Mouse (Mus musculus): ENCODE measurements at regions not wholly inside any gene's neighbourhood (a gene's known extent, or its start where the extent isn't known, plus 50 kb on each side); places are given as distances from the start of the nearest gene placed in this dataset.

DNA sequence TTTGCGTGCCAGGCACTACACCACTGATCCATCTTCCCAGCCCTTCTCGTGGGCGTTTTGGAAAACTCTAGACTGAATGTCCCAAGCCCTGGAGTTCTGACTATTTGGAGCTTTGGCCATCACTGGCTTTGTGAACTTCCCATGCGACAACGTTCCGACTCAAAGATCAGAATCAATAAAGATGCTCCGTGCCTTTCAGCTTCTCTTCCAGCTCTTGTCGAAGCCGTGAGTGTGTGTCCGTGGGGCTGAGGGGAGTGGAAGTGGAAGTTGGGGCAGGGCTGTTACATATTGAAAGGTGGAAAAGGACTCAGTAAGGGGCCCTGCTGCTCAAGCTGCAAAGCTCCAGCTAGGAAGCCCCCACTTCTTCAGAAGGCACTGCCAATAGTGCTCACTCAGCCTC is 283.0 kb upstream of the Prox1 start:
- WGBS = 85% methylated on average over 10 of the region's 10 CpGs

DNA sequence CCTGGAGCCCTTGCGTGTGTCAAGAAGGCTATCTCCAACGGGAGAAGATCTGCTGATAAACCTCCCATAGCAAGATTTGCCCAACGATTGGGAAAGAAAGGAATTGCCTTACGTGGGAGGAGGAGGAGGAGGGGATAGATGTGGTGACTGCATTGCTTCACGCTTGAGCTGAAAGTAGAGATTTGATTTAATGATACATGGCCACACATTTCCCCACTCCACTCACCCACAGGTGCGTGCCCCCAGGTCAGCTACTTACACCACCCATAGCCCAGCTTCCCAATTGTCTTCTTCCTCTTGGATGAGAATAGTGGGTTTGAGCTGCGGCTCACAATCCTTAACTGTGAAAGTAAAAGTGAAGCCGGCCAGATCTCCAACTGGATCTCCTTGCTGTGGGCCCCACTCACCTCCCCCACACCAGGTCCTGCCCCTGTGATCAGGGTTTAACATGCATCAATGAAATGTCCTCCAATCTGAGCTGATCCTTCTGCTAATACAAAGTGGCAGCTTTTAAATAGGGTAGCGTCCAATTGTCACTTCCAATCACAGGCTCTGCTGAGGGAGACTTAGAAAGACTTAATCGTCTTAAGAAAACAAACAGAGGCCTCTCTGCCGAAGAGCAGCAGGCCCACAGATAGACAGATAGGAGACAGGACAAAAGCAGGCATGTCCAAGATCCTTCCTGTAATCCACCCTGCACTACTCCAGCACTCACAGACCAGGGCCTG is 281.8 kb upstream of the Prox1 start:
- DNase-seq (ENCODE audit: low spot score) = no peak
- no peaks in the 10 kb centered on the region for H3K36me3 ChIP-seq (ENCODE audit: control insufficient read depth, insufficient read depth, low read length)
- H3K9ac ChIP-seq (ENCODE audit: low read depth, low read length) = no peak overlapping the region
- ATAC-seq (ENCODE audit: low FRiP score) = no peak
- 74% methylated on average over 11 of the region's 11 CpGs for WGBS
- no peak overlapping the region for H3K4me2 ChIP-seq (replicated peaks; ENCODE audit: low read depth, low read length)
- no peak overlapping the region for H3K4me3 ChIP-seq (ENCODE audit: low read depth, low read length)
- H3K4me1 ChIP-seq (replicated peaks; ENCODE audit: control insufficient read depth, insufficient read depth, low read length) = 0 out of 2 replicates have a peak, but pooled peaks cover 2% of the 10 kb centered on the region
- H3K27ac ChIP-seq (ENCODE audit: low read depth, low read length) = no peak overlapping the region
- H3K27me3 ChIP-seq (ENCODE audit: control insufficient read depth, insufficient read depth, low read length) = no peaks in the 10 kb centered on the region
- no peaks in the 10 kb centered on the region for H3K9me3 ChIP-seq (ENCODE audit: control insufficient read depth, low read length)

More for the DNA sequence above, 283.0 kb upstream of the Prox1 start:
- DNase-seq (ENCODE audit: low spot score) (no peak), ATAC-seq (ENCODE audit: low FRiP score) (no peak)
- H3K36me3 ChIP-seq (ENCODE audit: control insufficient read depth, insufficient read depth, low read length) = no peaks in the 10 kb centered on the region
- no peak overlapping the region for H3K4me3 ChIP-seq (ENCODE audit: low read depth, low read length)
- no peak overlapping the region for H3K9ac ChIP-seq (ENCODE audit: low read depth, low read length)
- H3K4me2 ChIP-seq (replicated peaks; ENCODE audit: low read depth, low read length) = no peak overlapping the region
- H3K27ac ChIP-seq (ENCODE audit: low read depth, low read length) = no peak overlapping the region
- H3K4me1 ChIP-seq (replicated peaks; ENCODE audit: control insufficient read depth, insufficient read depth, low read length) = 0 out of 2 replicates have a peak, but pooled peaks cover 2% of the 10 kb centered on the region
- H3K9me3 ChIP-seq (ENCODE audit: control insufficient read depth, low read length) = no peaks in the 10 kb centered on the region
- H3K27me3 ChIP-seq (ENCODE audit: control insufficient read depth, insufficient read depth, low read length) = no peaks in the 10 kb centered on the region

DNA sequence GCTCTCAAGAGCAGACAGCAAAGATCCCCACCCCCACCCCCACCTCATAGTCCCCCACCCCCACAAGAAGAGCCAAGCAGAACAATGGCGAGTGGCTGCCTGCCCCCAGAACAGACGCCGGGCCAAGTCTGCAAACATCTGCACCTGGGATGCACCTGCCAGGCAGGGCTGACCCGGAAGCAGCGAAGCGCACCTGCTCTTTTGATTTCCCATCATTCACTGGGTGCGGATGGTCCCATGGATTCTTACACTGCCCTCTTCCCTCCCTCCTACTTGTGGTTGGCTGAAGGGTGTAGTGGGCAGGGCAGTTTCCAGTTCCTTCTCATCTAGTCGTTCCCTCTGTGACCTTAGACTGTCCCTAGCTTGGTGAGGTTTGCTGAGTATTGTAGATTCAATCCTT is 277.7 kb upstream of the Prox1 start:
- Histone ChIP-seq H3K4me3 (ENCODE audit: low read depth, low read length) (no peak overlapping the region), H3K27me3 (ENCODE audit: control insufficient read depth, insufficient read depth, low read length) (no peaks in the 10 kb centered on the region), H3K9ac (ENCODE audit: low read depth, low read length) (no peak overlapping the region), H3K4me2 (replicated peaks; ENCODE audit: low read depth, low read length) (no peak overlapping the region), H3K9me3 (ENCODE audit: control insufficient read depth, low read length) (no peaks in the 10 kb centered on the region), H3K4me1 (replicated peaks; ENCODE audit: control insufficient read depth, insufficient read depth, low read length) (no peaks in the 10 kb centered on the region), H3K27ac (ENCODE audit: low read depth, low read length) (no peak overlapping the region), H3K36me3 (ENCODE audit: control insufficient read depth, insufficient read depth, low read length) (no peaks in the 10 kb centered on the region)
- no peak for DNase-seq (ENCODE audit: low spot score)
- WGBS = 34% methylated on average over 8 of the region's 8 CpGs
- no peak for ATAC-seq (ENCODE audit: low FRiP score)

DNA sequence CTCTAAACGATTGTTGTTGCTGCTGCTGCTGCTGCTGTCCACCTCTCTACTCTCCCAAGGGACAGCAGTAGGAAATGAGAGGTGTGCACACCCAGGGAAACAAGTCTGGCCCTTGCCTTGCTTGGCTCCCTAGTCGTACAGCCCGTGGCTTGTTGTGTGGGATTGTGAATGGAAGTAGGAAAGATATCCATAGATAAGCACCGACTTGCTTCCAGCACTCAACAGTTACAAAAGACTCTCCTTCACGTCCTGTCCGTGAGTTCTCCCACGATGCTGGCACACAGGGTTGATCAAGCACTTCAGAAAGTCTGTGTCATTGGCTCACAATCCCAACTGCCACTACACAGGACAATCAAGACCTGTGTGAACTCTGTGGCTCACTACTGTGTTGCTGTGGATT is 276.7 kb upstream of the Prox1 start:
- Histone ChIP-seq H3K9me3 (ENCODE audit: control insufficient read depth, low read length) (no peaks in the 10 kb centered on the region), H3K4me3 (ENCODE audit: low read depth, low read length) (no peak overlapping the region), H3K9ac (ENCODE audit: low read depth, low read length) (no peak overlapping the region), H3K36me3 (ENCODE audit: control insufficient read depth, insufficient read depth, low read length) (no peaks in the 10 kb centered on the region), H3K4me1 (replicated peaks; ENCODE audit: control insufficient read depth, insufficient read depth, low read length) (no peaks in the 10 kb centered on the region), H3K27me3 (ENCODE audit: control insufficient read depth, insufficient read depth, low read length) (no peaks in the 10 kb centered on the region), H3K4me2 (replicated peaks; ENCODE audit: low read depth, low read length) (no peak overlapping the region), H3K27ac (ENCODE audit: low read depth, low read length) (no peak overlapping the region)
- no peak for DNase-seq (ENCODE audit: low spot score)
- 80% methylated on average over 7 of the region's 7 CpGs for WGBS
- ATAC-seq (ENCODE audit: low FRiP score) = no peak

DNA sequence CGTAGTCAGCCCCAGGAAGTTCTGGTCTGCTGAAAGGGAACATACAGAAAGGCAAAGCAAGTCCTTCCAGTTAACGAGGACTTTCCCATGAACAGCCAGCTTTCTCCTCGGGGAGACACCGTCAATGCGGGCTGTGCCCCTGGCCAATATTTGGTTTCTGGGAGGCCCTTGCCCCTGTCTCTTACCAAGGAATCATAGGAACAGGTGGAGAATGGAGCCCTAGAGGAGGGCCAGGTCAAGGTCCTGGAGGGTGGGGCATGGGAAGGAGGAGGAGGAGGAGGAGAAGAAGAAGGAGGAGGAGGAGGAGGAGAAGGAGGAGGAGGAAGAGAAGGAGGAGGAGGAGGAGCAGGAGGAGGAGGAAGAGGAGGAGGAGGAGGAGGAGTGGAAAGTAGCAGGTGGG is 276.2 kb upstream of the Prox1 start:
- H3K4me3 ChIP-seq (ENCODE audit: low read depth, low read length) = no peak overlapping the region
- no peaks in the 10 kb centered on the region for H3K4me1 ChIP-seq (replicated peaks; ENCODE audit: control insufficient read depth, insufficient read depth, low read length)
- no peak overlapping the region for H3K4me2 ChIP-seq (replicated peaks; ENCODE audit: low read depth, low read length)
- WGBS = 85% methylated on average over 5 of the region's 5 CpGs
- DNase-seq (ENCODE audit: low spot score) (no peak), ATAC-seq (ENCODE audit: low FRiP score) (no peak)
- H3K9ac ChIP-seq (ENCODE audit: low read depth, low read length) = no peak overlapping the region
- H3K36me3 ChIP-seq (ENCODE audit: control insufficient read depth, insufficient read depth, low read length) = no peaks in the 10 kb centered on the region
- no peaks in the 10 kb centered on the region for H3K27me3 ChIP-seq (ENCODE audit: control insufficient read depth, insufficient read depth, low read length)
- H3K9me3 ChIP-seq (ENCODE audit: control insufficient read depth, low read length) = no peaks in the 10 kb centered on the region
- H3K27ac ChIP-seq (ENCODE audit: low read depth, low read length) = no peak overlapping the region

DNA sequence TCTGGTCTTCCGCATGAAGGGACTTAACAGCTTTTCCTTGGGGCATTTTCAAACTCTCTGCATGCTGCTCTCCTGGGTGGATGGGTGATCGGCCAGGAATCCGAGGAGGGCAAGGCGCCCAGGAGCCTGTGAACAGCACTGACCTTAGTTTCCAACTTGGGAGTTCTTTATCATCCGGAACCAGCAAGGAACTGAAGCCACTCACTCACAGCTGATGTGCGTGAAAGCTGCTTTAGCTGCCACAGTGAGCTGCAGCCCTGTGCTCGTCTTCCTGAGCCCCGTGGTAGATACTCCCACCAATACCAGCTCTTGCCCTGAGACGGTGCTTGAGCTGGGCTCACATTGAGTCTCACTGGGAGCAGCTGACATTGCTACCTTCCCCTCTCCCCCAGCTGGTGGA is 273.9 kb upstream of the Prox1 start:
- H3K4me3 ChIP-seq (ENCODE audit: low read depth, low read length) = no peak overlapping the region
- no peak overlapping the region for H3K9ac ChIP-seq (ENCODE audit: low read depth, low read length)
- H3K27ac ChIP-seq (ENCODE audit: low read depth, low read length) = no peak overlapping the region
- ATAC-seq (ENCODE audit: low FRiP score) (no peak), DNase-seq (ENCODE audit: low spot score) (no peak)
- H3K4me1 ChIP-seq (replicated peaks; ENCODE audit: control insufficient read depth, insufficient read depth, low read length) = no peaks in the 10 kb centered on the region
- H3K36me3 ChIP-seq (ENCODE audit: control insufficient read depth, insufficient read depth, low read length) = no peaks in the 10 kb centered on the region
- H3K27me3 ChIP-seq (ENCODE audit: control insufficient read depth, insufficient read depth, low read length) = no peaks in the 10 kb centered on the region
- H3K9me3 ChIP-seq (ENCODE audit: control insufficient read depth, low read length) = no peaks in the 10 kb centered on the region
- no peak overlapping the region for H3K4me2 ChIP-seq (replicated peaks; ENCODE audit: low read depth, low read length)
- 74% methylated on average over 9 of the region's 9 CpGs for WGBS

DNA sequence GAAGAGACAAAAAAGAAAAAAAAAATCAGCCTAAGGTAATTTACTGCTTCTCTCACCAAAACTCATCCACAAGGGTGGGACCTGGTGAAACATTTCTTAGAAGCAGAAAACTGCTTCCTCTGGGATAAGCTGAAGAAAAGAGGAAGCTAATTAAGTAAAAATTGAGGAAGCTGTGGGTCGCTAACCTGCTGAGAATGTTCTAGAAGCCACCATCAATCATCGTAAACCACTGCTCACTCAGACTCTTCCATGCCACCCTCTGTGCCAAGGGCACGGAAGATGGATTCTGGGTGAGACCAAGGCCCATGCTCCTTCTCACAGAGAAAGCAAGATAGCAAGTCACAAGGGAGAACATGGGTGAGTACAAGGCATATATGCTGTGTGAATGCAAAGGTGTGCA is 272.7 kb upstream of the Prox1 start:
- WGBS = 89% methylated on average over 3 of the region's 3 CpGs
- ATAC-seq (ENCODE audit: low FRiP score) (no peak), DNase-seq (ENCODE audit: low spot score) (no peak)
- no peaks in the 10 kb centered on the region for H3K36me3 ChIP-seq (ENCODE audit: control insufficient read depth, insufficient read depth, low read length)
- no peaks in the 10 kb centered on the region for H3K9me3 ChIP-seq (ENCODE audit: control insufficient read depth, low read length)
- no peaks in the 10 kb centered on the region for H3K4me1 ChIP-seq (replicated peaks; ENCODE audit: control insufficient read depth, insufficient read depth, low read length)
- H3K27me3 ChIP-seq (ENCODE audit: control insufficient read depth, insufficient read depth, low read length) = no peaks in the 10 kb centered on the region
- H3K9ac ChIP-seq (ENCODE audit: low read depth, low read length) = no peak overlapping the region
- H3K4me2 ChIP-seq (replicated peaks; ENCODE audit: low read depth, low read length) = no peak overlapping the region
- no peak overlapping the region for H3K27ac ChIP-seq (ENCODE audit: low read depth, low read length)
- H3K4me3 ChIP-seq (ENCODE audit: low read depth, low read length) = no peak overlapping the region

DNA sequence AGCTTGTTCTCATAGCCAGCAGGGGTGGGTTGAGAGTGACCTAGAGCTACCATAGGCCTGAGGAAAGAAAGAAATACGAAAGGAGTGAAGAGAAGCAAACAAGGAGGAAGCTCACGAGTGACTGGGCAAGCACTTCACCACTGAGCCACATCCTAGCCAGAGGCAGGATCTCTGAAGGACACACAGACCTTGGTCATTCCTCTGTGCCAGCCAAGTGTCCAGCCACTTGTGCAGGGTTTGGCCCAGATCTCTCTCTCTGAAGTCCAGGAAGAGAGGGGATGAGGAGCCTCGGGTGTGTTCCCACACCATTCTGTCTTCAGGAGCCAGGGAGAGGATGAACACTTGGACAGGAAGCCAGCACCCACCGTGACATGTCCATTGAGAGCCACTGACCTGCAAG is 271.7 kb upstream of the Prox1 start:
- WGBS = 85% methylated on average over 4 of the region's 4 CpGs

DNA sequence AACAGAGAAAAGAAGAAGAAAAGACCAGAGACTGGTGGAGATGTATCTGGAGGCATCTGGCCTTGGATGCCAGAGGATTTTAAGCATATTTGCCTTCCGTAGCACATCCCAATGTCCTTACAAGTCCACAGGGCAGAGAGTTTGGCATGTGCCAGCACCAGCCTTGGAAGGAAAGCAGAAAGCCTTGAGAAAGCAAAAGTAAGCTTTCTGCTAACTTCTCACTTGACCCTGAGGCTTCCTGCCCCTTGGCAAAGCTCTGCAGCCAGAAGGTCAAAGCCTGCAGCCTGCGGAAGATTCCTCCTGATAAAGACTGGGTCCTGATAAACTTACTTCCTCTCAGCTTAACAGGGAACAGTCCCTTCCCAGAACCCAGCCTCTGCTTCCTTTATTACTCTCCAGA is 268.3 kb upstream of the Prox1 start:
- Histone ChIP-seq H3K4me2 (replicated peaks; ENCODE audit: low read depth, low read length) (no peak overlapping the region), H3K36me3 (ENCODE audit: control insufficient read depth, insufficient read depth, low read length) (no peaks in the 10 kb centered on the region), H3K4me3 (ENCODE audit: low read depth, low read length) (no peak overlapping the region), H3K27me3 (ENCODE audit: control insufficient read depth, insufficient read depth, low read length) (no peaks in the 10 kb centered on the region), H3K9me3 (ENCODE audit: control insufficient read depth, low read length) (no peaks in the 10 kb centered on the region), H3K4me1 (replicated peaks; ENCODE audit: control insufficient read depth, insufficient read depth, low read length) (no peaks in the 10 kb centered on the region), H3K9ac (ENCODE audit: low read depth, low read length) (no peak overlapping the region), H3K27ac (ENCODE audit: low read depth, low read length) (no peak overlapping the region)
- 93% methylated on average over 2 of the region's 2 CpGs for WGBS
- DNase-seq (ENCODE audit: low spot score) (no peak), ATAC-seq (ENCODE audit: low FRiP score) (no peak)

More for the DNA sequence above, 271.7 kb upstream of the Prox1 start:
- Histone ChIP-seq H3K36me3 (ENCODE audit: control insufficient read depth, insufficient read depth, low read length) (no peaks in the 10 kb centered on the region), H3K9ac (ENCODE audit: low read depth, low read length) (no peak overlapping the region), H3K27ac (ENCODE audit: low read depth, low read length) (no peak overlapping the region), H3K4me3 (ENCODE audit: low read depth, low read length) (no peak overlapping the region), H3K9me3 (ENCODE audit: control insufficient read depth, low read length) (no peaks in the 10 kb centered on the region), H3K4me2 (replicated peaks; ENCODE audit: low read depth, low read length) (no peak overlapping the region), H3K4me1 (replicated peaks; ENCODE audit: control insufficient read depth, insufficient read depth, low read length) (no peaks in the 10 kb centered on the region), H3K27me3 (ENCODE audit: control insufficient read depth, insufficient read depth, low read length) (no peaks in the 10 kb centered on the region)
- DNase-seq (ENCODE audit: low spot score) (no peak), ATAC-seq (ENCODE audit: low FRiP score) (no peak)

Measured in hindbrain, embryonic 11.5 days (tissue).